Mouse (Mus musculus) G1E (cell line): Measurements from ENCODE around the gene Gm20517.

Experiments
- CTCF ChIP-seq: IDR thresholded peaks from 2 replicates; pipeline ENCODE4 v1.5.1; 2012; ENCODE audit warnings: low read depth, low read length, inconsistent platforms, mixed read lengths
- GATA1 ChIP-seq: IDR thresholded peaks from 2 replicates; pipeline ENCODE4 v1.6.1; 2012; ENCODE audit warnings: borderline replicate concordance, low read length, inconsistent platforms, mixed read lengths
- POLR2AphosphoS5 ChIP-seq: IDR thresholded peaks from 2 replicates; pipeline ENCODE4 v1.6.1; 2012; ENCODE audit warnings: low read depth, low read length, inconsistent platforms; ENCODE audit not compliant: insufficient replicate concordance

GRCm38 (mm10) chr17:47606220-47606619 is 5.2 kb upstream of the Gm20517 start:
- no peak for TF ChIP-seq CTCF
- TF ChIP-seq POLR2AphosphoS5: no peak
- no peak for TF ChIP-seq GATA1
